Mouse (Mus musculus): ENCODE results near the gene Eml1.
A peak's percentile ranks its signal among the peaks of the same experiment; 100 is the strongest.

Eml1 gene

DNA sequence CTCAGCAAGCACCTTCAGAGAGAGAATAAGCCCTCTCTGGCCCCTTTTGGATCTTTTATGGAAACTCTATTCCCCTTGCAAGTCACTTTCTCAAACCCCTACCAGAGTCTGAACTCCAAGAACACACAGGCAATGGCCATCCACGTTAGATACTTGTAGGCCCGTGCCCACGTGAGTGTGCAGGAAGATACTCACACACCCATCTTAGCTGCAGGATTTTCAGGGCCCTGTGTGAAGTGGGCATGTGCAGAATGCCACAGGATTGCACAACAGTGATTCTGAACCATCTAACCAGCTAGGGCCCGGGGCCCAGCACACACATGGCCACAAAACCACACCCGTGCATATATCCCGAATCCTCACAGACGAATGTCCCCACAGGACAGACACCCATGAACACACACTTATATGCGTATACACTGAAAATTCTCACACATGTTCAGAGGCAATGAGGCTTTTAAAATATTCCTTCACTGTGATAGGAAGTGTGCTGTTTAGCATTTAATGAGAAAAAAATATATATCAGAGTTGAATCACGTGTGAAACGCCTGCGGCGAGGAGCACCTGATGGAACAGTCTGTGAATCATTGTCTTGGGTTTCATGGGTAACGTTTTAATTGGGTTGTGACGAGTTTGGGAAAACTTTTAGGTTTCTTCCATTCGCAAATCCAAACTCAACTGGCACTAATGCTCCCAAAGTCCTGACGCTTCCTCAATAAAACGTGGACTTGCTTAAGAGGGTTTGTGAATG lies 24.0 kb downstream of the Eml1 start:
- no peak for TF ChIP-seq GATA4 (IDR thresholded peaks at IDR 0.05; ENCODE audit: insufficient replicate concordance, low read length)

DNA sequence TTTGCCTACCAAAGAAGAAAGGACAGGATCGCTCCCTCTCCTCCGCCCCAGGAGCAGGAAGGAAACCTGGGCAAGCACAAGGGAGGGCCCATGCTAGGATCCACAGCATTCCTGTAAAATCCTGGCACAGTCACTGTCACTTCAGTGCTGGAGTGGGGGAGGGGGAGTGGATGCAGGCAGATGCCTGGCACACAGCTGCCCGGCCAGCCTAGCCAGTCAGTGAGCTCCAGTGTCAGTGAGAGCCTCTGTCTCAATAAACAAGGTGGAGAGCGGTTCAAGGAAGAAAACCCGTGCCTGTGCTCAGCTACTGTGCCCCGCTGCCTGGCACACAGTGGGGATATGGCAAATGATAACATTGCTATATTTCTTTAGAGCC lies 24.5 kb downstream of the Eml1 start:
- no peak for TF ChIP-seq GATA4 (IDR thresholded peaks at IDR 0.05; ENCODE audit: insufficient replicate concordance, low read length)

DNA sequence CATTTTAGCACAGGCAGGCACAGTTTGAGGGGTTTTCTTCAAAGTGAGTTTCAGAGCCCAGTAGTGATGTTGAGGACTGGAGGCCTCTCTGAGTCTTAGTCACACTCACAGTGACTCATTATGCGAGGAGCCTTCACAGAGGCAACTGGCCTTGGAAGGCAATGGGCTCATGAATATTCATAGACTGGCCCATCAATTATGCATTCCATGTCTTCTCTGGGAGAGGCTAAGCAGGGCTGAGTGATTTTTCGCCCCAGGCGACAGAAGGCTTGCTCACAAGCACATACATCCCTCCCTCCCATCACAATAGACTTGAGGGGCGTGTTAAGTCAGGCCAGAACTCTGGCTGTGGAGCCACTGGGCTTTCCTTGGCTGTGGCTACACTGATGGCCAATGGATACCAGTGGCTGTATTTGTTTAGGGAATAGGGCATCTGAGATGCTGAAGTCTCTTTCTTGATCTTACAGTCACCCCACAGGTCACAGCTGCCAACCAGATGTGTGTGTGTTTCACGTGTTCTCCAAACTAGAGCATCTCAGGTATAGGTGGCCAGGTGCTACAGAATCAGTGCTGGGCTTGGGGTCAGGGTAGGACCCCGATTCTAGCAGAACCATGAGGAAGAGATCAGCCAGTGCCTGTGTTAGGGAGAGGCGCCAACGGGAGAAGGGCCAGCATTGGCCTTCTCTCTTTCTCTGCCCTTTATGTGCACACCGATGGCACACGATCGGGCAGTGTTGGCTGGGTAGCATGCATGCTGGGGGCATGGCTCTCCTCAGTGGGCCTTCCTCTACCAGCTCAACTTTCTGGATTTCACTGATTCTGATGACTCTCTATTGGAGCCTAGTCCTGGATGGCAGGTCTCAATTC lies 25.6 kb downstream of the Eml1 start:
- TF ChIP-seq GATA4 (IDR thresholded peaks at IDR 0.05; ENCODE audit: insufficient replicate concordance, low read length) = no peak

DNA sequence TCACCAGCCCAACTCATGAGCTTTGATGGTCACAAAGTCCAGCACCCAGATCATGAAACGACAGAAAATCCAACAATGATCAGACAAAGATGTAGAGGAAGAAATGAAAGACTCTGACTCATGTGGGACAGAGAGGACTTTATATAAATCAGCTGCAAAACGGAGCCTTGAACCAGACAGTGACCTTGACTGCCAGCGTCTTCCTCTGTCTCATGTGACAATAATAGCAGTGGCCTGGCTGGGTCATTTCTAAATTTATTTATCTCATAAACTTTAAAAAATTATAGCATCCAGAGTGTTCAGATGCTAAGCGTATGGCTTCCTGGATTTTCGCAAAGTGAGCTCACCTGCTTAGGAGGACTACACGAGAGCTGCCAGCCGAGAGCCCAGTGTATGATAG lies 27.9 kb downstream of the Eml1 start:
- TF ChIP-seq GATA4 (IDR thresholded peaks at IDR 0.05; ENCODE audit: insufficient replicate concordance, low read length) = no peak

DNA sequence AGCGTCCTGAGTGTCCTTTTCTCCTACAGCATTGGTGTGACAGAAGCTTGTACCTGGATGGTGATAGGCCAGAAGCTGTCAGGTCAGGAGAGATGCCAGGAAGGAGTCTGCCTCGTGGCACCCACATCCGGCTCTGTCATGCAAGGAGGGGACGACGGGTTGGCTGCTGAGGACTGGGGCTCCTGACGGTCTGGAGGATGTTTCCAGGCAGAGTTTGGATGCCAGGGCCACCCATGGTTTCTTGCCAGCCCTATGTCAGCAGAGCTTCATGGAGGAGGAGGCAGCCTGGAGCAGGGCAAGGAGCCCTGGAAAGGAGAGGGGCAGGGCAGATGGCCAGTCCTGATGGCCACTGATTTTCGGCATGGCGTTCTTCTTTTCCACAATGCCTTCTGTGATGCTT lies 28.4 kb downstream of the Eml1 start:
- TF ChIP-seq GATA4 (IDR thresholded peaks at IDR 0.05; ENCODE audit: insufficient replicate concordance, low read length) = no peak

DNA sequence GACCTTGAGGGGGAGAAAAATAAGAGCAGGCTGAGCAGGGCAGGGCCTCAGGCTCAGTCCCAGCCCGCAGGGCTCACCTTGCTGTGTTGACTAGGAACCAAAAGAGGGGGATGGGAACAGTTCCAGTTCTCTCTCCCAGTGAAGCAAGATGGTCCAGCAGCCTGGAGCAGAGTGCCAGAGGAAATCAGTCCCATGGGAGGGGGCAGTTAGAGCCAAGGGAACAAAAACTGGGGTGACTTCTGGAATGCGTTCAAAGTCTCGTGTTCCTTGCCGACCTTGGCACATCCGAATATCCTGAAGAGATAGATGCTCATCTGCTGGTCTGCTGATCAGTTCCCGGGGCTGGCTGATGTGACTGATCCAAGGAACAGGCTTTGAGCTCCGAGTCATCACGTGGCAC lies 30.2 kb downstream of the Eml1 start:
- no peak for TF ChIP-seq GATA4 (IDR thresholded peaks at IDR 0.05; ENCODE audit: insufficient replicate concordance, low read length)

DNA sequence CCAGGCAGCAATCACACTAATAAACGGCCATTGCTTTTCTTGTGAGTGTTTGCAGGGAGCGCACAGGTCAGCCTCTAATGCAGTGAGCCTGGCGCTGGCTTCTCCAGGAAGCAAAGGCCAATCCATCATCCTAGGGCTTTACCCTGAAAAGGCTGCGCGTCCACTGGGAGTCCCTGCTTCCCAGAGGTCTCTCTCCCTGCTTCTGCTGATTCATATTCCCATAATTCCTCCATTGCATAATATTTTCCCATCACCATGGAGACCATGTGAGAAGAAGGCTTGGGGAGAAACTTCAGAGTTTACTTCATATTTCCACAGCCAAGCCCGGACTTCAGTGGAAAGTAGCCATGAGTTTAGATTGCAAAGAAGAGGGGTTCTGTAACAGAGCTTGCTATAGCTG lies 33.2 kb downstream of the Eml1 start:
- no peak for TF ChIP-seq GATA4 (IDR thresholded peaks at IDR 0.05; ENCODE audit: insufficient replicate concordance, low read length)

DNA sequence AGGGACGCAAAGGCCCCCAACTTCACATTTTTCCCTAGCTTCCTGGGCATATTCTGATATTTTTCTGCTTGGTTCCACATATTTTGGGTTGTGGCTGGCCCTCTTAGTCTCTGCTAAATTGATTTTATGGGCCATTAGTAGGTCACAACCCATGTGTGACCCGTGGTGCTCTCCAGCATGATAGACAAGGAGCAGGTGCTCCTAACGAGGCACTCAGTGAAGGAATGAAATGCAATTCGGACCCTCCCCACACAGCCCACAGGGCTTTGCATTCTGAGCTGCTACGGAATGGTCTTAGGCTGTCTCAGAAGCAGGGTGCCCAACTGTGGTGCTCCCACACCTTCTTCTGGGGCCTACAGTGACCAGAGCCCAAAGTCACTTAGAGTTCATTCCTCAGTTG lies 38.3 kb downstream of the Eml1 start:
- no peak for TF ChIP-seq GATA4 (IDR thresholded peaks at IDR 0.05; ENCODE audit: insufficient replicate concordance, low read length)

DNA sequence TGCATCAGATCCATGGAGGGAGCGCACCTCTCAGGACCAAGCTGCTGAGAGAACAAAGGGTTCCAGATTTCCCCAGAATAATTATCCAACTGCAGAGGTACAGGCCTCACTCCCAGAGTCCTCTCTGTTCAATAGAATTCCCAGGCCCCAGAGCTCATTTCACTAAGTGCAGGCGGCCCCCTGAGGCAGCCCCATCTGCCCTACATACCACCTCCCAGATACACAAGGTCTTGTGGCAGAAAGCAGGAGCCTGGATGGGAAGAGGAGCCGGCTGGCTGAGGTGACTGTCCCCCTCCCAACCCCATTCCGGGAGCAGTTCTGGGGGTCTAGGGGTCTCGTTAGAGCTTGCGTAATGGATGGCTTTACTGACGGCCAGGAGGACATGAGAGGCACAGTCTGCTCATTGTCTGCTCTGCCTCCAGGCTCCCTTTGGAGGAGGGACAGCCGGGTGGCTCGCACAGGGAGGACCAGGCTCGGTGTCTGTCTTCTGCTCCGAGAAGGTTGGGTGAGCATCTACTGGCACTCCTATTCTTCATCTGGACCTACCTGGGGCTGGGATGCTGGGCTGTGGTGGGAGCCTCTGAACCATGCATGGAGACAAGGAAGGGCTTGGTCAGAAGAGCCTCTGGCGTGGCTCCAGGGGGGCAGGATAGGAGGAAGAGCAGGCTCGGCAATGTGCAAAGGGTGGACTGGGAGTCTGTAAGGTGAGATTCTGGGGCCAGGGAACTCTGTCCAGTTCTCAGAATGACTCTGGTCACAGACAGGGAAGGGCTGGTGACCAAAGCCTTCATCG lies 39.9 kb downstream of the Eml1 start:
- TF ChIP-seq GATA4 (IDR thresholded peaks at IDR 0.05; ENCODE audit: insufficient replicate concordance, low read length) = no peak

DNA sequence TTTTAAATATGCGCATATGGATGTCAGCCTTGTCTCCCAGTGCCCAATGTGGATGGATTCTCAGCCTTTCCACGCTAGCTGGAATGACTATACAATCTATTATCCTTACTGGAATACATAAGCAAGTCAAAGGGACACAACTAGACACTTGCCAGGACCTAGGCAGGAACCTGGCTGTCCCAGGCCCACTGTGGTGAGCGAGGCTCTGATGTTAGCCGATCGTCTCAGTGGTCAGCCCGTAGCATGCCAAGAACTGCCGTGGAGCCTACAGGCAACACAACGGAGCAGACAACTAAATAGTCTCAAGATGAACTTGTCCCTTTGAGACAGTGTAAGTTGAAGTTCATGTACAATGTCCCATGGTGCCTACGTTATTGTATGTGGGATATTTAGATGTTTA lies 44.2 kb downstream of the Eml1 start:
- TF ChIP-seq GATA4 (IDR thresholded peaks at IDR 0.05; ENCODE audit: insufficient replicate concordance, low read length) = no peak

DNA sequence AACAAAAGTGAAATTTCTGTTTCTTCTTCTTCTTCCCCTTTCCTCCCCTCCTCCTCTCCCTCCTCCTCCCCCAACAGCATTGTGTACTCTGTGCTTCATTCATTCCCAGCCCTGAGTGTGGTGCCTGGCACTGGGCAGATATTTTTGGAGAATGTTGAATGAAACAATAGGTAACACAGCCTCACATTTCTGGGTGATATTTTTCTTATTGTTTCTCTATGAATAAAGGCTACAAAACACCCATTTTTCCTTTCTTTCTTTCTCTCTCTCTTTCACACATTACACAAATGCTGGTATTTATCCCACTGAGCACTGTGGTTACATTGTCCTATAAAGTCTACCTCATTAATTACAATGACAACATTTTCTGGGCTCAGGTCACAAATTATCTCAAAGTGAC lies 48.8 kb downstream of the Eml1 start:
- no peak for TF ChIP-seq GATA4 (IDR thresholded peaks at IDR 0.05; ENCODE audit: insufficient replicate concordance, low read length)

DNA sequence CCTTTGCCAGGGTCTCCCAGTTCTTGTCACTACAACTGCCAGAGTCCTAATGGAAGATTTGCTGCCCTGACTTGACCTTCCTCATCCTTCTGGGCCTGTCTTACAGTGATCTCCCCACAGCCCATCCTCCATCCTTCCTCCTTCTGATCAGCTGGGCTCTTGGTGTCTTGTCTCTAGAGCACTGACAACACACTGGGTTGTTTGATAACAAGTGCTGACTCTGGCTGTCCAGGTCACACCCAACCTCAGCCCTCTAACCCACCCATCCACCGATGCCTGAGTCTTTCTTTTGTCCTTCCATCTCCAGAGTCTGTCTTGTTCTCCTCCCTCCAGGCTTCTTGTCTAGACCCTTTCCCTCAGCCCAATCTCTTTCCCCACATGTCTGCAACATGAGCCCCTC lies 50.7 kb downstream of the Eml1 start:
- 0 out of 2 replicates have a peak, but pooled peaks have one; percentile 20 for TF ChIP-seq GATA4 (IDR thresholded peaks at IDR 0.05; ENCODE audit: insufficient replicate concordance, low read length)

DNA sequence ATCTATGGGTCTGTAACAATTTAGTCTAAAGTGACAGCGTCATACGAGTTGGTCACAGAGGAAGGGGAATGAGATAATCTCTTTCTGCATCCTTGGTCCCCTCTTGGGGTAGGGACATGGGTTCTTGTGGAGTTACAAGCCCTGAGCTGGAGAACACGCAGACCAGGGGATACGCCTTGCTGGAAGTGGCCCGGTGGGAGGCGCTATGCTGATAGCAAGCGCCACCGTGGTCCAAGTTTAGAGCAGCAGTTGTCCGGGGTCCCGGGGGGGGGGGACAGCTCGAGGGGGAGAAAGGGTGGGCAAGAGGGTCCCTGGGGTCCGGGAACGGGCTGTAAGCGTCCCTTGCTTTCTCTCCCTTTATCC lies 51.7 kb downstream of the Eml1 start:
- TF ChIP-seq GATA4 (IDR thresholded peaks at IDR 0.05; ENCODE audit: insufficient replicate concordance, low read length) = no peak

DNA sequence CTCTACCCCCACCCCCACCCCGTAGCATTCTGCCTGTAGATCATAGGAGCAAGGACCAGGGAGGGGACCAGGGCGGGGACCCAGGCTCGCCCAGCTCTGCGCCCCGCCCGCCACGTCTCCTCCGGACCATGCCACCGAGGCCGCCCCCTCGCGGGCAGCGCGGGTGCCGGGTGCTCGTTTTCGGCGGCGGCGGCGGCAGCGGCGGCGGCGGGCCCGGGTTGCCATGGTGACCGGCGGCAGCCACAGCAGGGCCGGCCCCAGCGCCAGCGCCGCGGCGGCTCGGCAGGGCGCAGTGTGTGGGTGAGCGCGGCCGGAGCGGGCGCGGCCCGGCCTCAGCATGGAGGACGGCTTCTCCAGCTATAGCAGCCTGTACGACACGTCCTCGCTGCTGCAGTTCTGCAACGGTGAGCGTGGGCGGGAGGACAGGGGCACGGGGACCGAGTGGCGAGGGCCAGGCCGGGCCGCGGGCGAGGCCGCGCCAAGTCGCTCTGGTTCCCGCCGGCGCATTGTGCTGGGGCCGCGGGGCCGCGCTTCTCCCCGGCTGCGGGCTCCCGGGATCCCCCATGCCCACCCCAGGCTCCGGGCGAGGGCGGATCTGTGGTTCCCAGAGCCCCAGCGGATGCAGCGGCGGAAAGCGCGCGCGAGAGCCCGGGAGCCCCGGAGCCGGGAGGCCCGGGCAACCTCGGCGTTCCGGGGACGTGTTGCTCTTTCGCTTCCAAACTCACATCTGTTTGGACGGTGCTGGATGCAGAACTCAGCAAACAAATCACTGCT lies 52.3 kb downstream of the Eml1 start:
- TF ChIP-seq GATA4 (IDR thresholded peaks at IDR 0.05; ENCODE audit: insufficient replicate concordance, low read length) = no peak

DNA sequence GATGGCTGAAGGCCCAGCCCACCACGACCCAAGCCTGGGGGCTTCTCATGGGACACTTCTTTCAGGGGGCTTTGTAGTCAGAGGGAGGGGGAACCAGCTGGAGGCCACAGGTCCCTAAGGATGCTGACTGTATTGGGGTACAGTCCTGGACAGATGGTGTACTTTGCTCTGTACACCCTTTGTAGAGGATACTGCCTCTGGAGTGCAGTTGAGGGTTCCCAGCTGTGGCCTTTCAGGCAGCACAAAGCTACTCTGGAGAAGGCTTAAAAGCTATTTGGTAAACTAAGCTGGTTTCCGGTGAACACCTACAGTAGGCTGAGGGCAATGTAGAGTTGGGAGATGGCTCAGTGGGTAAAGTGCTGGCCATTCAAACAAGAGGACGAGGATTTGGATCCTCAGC lies 60.2 kb downstream of the Eml1 start:
- TF ChIP-seq GATA4 (IDR thresholded peaks at IDR 0.05; ENCODE audit: insufficient replicate concordance, low read length) = no peak

All from liver, adult (tissue).